Mouse (Mus musculus) left cerebral cortex, postnatal 36 days (tissue): ENCODE measurements around the gene Cst8. TPM values are rescaled to one million over a fixed set of nuclear protein-coding genes. Genes with fewer than 3 reads are reported as not detected.

Experiments used
- total RNA-seq, 2 experiments: library from RNA; stranded (reverse); gene quantifications; 2 replicates each; pipeline ENCODE4 v1.2.3; 2021

Gene Cst8
- total RNA-seq, 2 experiments from 2014 or later = not detected

Other genes with a start within 250 kb of the Cst8 start
- 10 to 100 TPM; 11.5 to 11.9 TPM for gene Nxt1, start 126.2 kb upstream of the Cst8 start, total RNA-seq
- 10 to 100 TPM; 27.6 to 28.1 TPM for gene Gzf1, start 117.8 kb upstream of the Cst8 start, total RNA-seq
- 100 to 1,000 TPM; 342 to 359 TPM for gene Napb, start 66.3 kb upstream of the Cst8 start, total RNA-seq
- 1 to 10 TPM; 1.5 TPM for gene Cstl1, start 48.4 kb upstream of the Cst8 start, total RNA-seq
- not detected for gene Cst11, start 27.3 kb upstream of the Cst8 start, total RNA-seq
- not detected for gene 8030411F24Rik, start 16.8 kb upstream of the Cst8 start, total RNA-seq
- gene Cst12, start 9.4 kb upstream of the Cst8 start, total RNA-seq = 1 to 10 TPM; 3.6 to 5.0 TPM
- gene Cst13, start 21.3 kb downstream of the Cst8 start, total RNA-seq = not detected
- not detected for gene Cst9, start 36.4 kb downstream of the Cst8 start, total RNA-seq
- gene 9230104L09Rik, start 66.3 kb downstream of the Cst8 start, total RNA-seq = not detected
- gene Cst3, start 76.9 kb downstream of the Cst8 start, total RNA-seq = 1,000 to 10,000 TPM; 1,774 to 2,100 TPM
- gene Gm1330, start 204.5 kb downstream of the Cst8 start, total RNA-seq = not detected
- not detected for gene Gm10750, start 218.5 kb downstream of the Cst8 start, total RNA-seq